Mouse (Mus musculus) ES-Bruce4 (cell line): ENCODE measurements around the gene 2810004N23Rik.

ENCODE experiments used
- CTCF ChIP-seq: IDR thresholded peaks from one replicate; pipeline ENCODE4 v1.8.1; 2011; ENCODE audit warnings: low read depth, low read length
- EP300 ChIP-seq: IDR thresholded peaks from 2 replicates; pipeline ENCODE4 v1.6.1; 2011; ENCODE audit warnings: low read depth, low read length; ENCODE audit not compliant: insufficient read depth
- POLR2A ChIP-seq: IDR thresholded peaks from one replicate; pipeline ENCODE4 v1.8.1; 2011; ENCODE audit warnings: low read length; ENCODE audit not compliant: insufficient read depth

GRCm38 (mm10) chr8:124790676-124791075, 72.2 kb downstream of the 2810004N23Rik start:
- TF ChIP-seq POLR2A (no peak), CTCF (no peak), EP300 (no peak)
